Mouse (Mus musculus): ENCODE measurements around the gene Dok5. TPM values are rescaled to one million over a fixed set of nuclear protein-coding genes. Genes with fewer than 3 reads are reported as not detected.

The Dok5 gene
- 50.4 and 57.8 TPM in 2 replicates for polyA plus RNA-seq (2015; fragmentation: Nextera tagmentation; extraction: Ambion mirVana)

- H3K27ac ChIP-seq (ENCODE audit: low read length), result peak within 1 kb of the TSS; percentile 78
- H3K4me2 ChIP-seq (ENCODE audit: low read length), result peak within 1 kb of the TSS; percentile 70
- H3K36me3 ChIP-seq (ENCODE audit: control insufficient read depth, insufficient read depth, low read length), result no peaks in the 10 kb centered on the region
- H3K27me3 ChIP-seq (ENCODE audit: control insufficient read depth, insufficient read depth, low read depth, low read length), result no peaks in the 10 kb centered on the region
- H3K9me3 ChIP-seq (replicated peaks; ENCODE audit: control insufficient read depth, low read length, poor library complexity, severe bottlenecking), result no peaks in the 10 kb centered on the region
- peak within 1 kb of the TSS; percentile 58 for H3K4me3 ChIP-seq (ENCODE audit: low read depth, low read length)
- H3K9ac ChIP-seq (ENCODE audit: low read depth, low read length), result peak within 1 kb of the TSS; percentile 71
- under 1% methylated on average over 49 of the region's 53 CpGs for WGBS
- peaks cover 8% of the 10 kb centered on the region for H3K4me1 ChIP-seq (ENCODE audit: control insufficient read depth, insufficient read depth, low read length)
- peak; percentile 92 for ATAC-seq
Measured at GRCm38 (mm10) chr2:170731632-170732561, at the start of gene Dok5. TSS of gene Dok5 (plus strand) at chr2:170731807.

DNA sequence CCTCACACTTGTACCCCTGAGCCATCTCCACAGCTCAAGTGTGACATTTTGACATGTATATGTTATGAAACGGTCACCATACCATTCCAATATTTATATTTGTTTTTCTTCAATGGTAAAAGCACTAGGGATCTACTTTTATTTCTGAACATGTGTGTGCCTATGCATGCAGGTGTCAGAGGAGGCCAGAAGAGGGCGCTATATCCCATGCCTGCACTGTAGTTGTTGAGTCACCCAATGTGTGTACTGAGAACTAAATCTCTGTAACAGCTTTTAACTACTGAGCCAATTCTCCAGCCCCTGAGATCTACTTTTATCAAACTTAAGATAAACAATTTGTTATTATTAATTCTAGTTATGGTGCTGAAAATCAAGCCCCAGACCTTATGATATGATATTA is 48.2 kb upstream of the Dok5 start:
- 85% methylated on average over 2 of the region's 2 CpGs for WGBS
- Histone ChIP-seq H3K36me3 (ENCODE audit: control insufficient read depth, insufficient read depth, low read length) (no peaks in the 10 kb centered on the region), H3K27me3 (ENCODE audit: control insufficient read depth, insufficient read depth, low read depth, low read length) (no peaks in the 10 kb centered on the region), H3K4me1 (ENCODE audit: control insufficient read depth, insufficient read depth, low read length) (no peaks in the 10 kb centered on the region), H3K27ac (ENCODE audit: low read length) (no peak overlapping the region), H3K9me3 (replicated peaks; ENCODE audit: control insufficient read depth, low read length, poor library complexity, severe bottlenecking) (no peaks in the 10 kb centered on the region), H3K4me2 (ENCODE audit: low read length) (no peak overlapping the region), H3K4me3 (ENCODE audit: low read depth, low read length) (no peak overlapping the region), H3K9ac (ENCODE audit: low read depth, low read length) (no peak overlapping the region)
- no peak for ATAC-seq

- Histone ChIP-seq H3K27me3 (ENCODE audit: control insufficient read depth, insufficient read depth, low read depth, low read length) (no peaks in the 10 kb centered on the region), H3K4me1 (ENCODE audit: control insufficient read depth, insufficient read depth, low read length) (no peaks in the 10 kb centered on the region), H3K4me2 (ENCODE audit: low read length) (no peak overlapping the region), H3K9ac (ENCODE audit: low read depth, low read length) (no peak overlapping the region), H3K36me3 (ENCODE audit: control insufficient read depth, insufficient read depth, low read length) (no peaks in the 10 kb centered on the region), H3K4me3 (ENCODE audit: low read depth, low read length) (no peak overlapping the region), H3K9me3 (replicated peaks; ENCODE audit: control insufficient read depth, low read length, poor library complexity, severe bottlenecking) (no peaks in the 10 kb centered on the region), H3K27ac (ENCODE audit: low read length) (no peak overlapping the region)
- 80% methylated on average over 18 of the region's 23 CpGs for WGBS
- no peak for ATAC-seq
Measured at GRCm38 (mm10) chr2:170695071-170695936, 36.3 kb upstream of the Dok5 start.

GRCm38 (mm10) chr2:170695937-170696510 is 35.6 kb upstream of the Dok5 start:
- H3K4me1 ChIP-seq (ENCODE audit: control insufficient read depth, insufficient read depth, low read length), result no peaks in the 10 kb centered on the region
- no peaks in the 10 kb centered on the region for H3K27me3 ChIP-seq (ENCODE audit: control insufficient read depth, insufficient read depth, low read depth, low read length)
- H3K27ac ChIP-seq (ENCODE audit: low read length), result no peak overlapping the region
- H3K9me3 ChIP-seq (replicated peaks; ENCODE audit: control insufficient read depth, low read length, poor library complexity, severe bottlenecking), result no peaks in the 10 kb centered on the region
- no peak overlapping the region for H3K4me3 ChIP-seq (ENCODE audit: low read depth, low read length)
- H3K4me2 ChIP-seq (ENCODE audit: low read length), result no peak overlapping the region
- WGBS, result 70% methylated on average over 14 of the region's 14 CpGs
- H3K9ac ChIP-seq (ENCODE audit: low read depth, low read length), result no peak overlapping the region
- no peaks in the 10 kb centered on the region for H3K36me3 ChIP-seq (ENCODE audit: control insufficient read depth, insufficient read depth, low read length)
- no peak for ATAC-seq

GRCm38 (mm10) chr2:170700471-170700870 is 31.1 kb upstream of the Dok5 start:
- Histone ChIP-seq H3K36me3 (ENCODE audit: control insufficient read depth, insufficient read depth, low read length) (no peaks in the 10 kb centered on the region), H3K4me1 (ENCODE audit: control insufficient read depth, insufficient read depth, low read length) (no peaks in the 10 kb centered on the region), H3K4me2 (ENCODE audit: low read length) (no peak overlapping the region), H3K27me3 (ENCODE audit: control insufficient read depth, insufficient read depth, low read depth, low read length) (no peaks in the 10 kb centered on the region), H3K9me3 (replicated peaks; ENCODE audit: control insufficient read depth, low read length, poor library complexity, severe bottlenecking) (no peaks in the 10 kb centered on the region), H3K9ac (ENCODE audit: low read depth, low read length) (no peak overlapping the region), H3K27ac (ENCODE audit: low read length) (no peak overlapping the region), H3K4me3 (ENCODE audit: low read depth, low read length) (no peak overlapping the region)
- 88% methylated on average over 4 of the region's 4 CpGs for WGBS
- no peak for ATAC-seq

DNA sequence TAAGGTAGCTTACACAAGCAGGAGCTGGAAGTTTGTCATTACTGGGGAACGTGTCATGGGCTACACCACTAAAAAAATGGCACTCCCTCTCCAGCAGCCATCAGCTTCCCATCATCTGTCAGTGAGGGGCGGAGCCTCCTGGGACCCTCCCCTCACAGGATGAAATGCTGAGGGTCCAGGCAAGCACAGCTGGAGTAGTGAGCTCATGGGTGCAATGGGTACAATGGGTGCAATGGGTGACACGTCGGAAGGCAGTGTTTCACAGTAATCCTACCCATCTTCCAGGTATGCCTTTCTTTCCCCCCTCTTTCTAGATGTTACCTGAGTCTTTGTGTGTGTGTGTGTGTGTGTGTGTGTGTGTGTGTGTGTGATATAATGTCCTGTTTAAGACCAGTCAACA is 25.1 kb upstream of the Dok5 start:
- H3K4me1 ChIP-seq (ENCODE audit: control insufficient read depth, insufficient read depth, low read length), result no peaks in the 10 kb centered on the region
- no peak overlapping the region for H3K4me2 ChIP-seq (ENCODE audit: low read length)
- H3K27me3 ChIP-seq (ENCODE audit: control insufficient read depth, insufficient read depth, low read depth, low read length), result no peaks in the 10 kb centered on the region
- H3K9me3 ChIP-seq (replicated peaks; ENCODE audit: control insufficient read depth, low read length, poor library complexity, severe bottlenecking), result no peaks in the 10 kb centered on the region; the same call in 1 of the 2 replicates
- H3K4me3 ChIP-seq (ENCODE audit: low read depth, low read length), result no peak overlapping the region
- 81% methylated on average over 4 of the region's 4 CpGs for WGBS
- H3K9ac ChIP-seq (ENCODE audit: low read depth, low read length), result no peak overlapping the region
- H3K36me3 ChIP-seq (ENCODE audit: control insufficient read depth, insufficient read depth, low read length), result no peaks in the 10 kb centered on the region
- no peak overlapping the region for H3K27ac ChIP-seq (ENCODE audit: low read length)
- ATAC-seq, result no peak

GRCm38 (mm10) chr2:170707672-170708071 is 23.9 kb upstream of the Dok5 start:
- whole genome bisulfite sequencing, result 82% methylated on average over 3 of the region's 3 CpGs
- no peak overlapping the region for H3K4me3 ChIP-seq (ENCODE audit: low read depth, low read length)
- ATAC-seq, result no peak
- no peaks in the 10 kb centered on the region for H3K4me1 ChIP-seq (ENCODE audit: control insufficient read depth, insufficient read depth, low read length)
- no peaks in the 10 kb centered on the region for H3K27me3 ChIP-seq (ENCODE audit: control insufficient read depth, insufficient read depth, low read depth, low read length)
- H3K9ac ChIP-seq (ENCODE audit: low read depth, low read length), result no peak overlapping the region
- H3K9me3 ChIP-seq (replicated peaks; ENCODE audit: control insufficient read depth, low read length, poor library complexity, severe bottlenecking), result no peaks in the 10 kb centered on the region; the same call in 1 of the 2 replicates
- no peak overlapping the region for H3K4me2 ChIP-seq (ENCODE audit: low read length)
- H3K27ac ChIP-seq (ENCODE audit: low read length), result no peak overlapping the region
- no peaks in the 10 kb centered on the region for H3K36me3 ChIP-seq (ENCODE audit: control insufficient read depth, insufficient read depth, low read length)

DNA sequence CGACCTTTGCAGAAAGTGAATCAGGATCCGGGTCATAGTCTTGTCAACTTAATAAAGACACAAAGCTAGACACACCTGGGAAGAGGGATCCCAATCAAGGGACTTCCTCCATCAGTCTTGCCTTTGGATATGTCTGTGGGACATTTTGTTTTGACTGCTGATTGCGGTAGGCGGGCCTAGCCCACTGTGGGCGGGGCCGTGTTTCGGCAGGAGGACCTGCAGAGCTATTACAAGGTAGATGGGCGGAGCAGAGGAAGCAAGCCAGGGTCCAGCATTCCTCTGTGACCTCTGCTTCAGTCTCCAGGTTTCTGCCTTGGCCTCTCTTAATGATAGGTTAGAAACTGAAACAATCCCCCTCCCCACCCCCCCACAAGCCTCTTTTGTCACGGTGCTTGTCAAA is 22.7 kb upstream of the Dok5 start:
- WGBS, result 79% methylated on average over 9 of the region's 9 CpGs
- Histone ChIP-seq H3K9me3 (replicated peaks; ENCODE audit: control insufficient read depth, low read length, poor library complexity, severe bottlenecking) (no peaks in the 10 kb centered on the region; the same call in 1 of the 2 replicates), H3K27me3 (ENCODE audit: control insufficient read depth, insufficient read depth, low read depth, low read length) (no peaks in the 10 kb centered on the region), H3K4me2 (ENCODE audit: low read length) (no peak overlapping the region), H3K4me1 (ENCODE audit: control insufficient read depth, insufficient read depth, low read length) (no peaks in the 10 kb centered on the region), H3K9ac (ENCODE audit: low read depth, low read length) (no peak overlapping the region), H3K4me3 (ENCODE audit: low read depth, low read length) (no peak overlapping the region), H3K27ac (ENCODE audit: low read length) (no peak overlapping the region), H3K36me3 (ENCODE audit: control insufficient read depth, insufficient read depth, low read length) (no peaks in the 10 kb centered on the region)
- ATAC-seq, result no peak

Data from midbrain, embryonic 16.5 days (tissue).